Mouse (Mus musculus) colon, adult 2 months (tissue): ENCODE data around the gene Dhdh. TPM values are rescaled to one million over a fixed set of nuclear protein-coding genes. Genes with fewer than 3 reads are reported as not detected.

Experiments
- polyA plus RNA-seq: library from polyadenylated mRNA; depleted of rRNA; stranded (reverse); fragments of >200 nt; gene quantifications from 2 replicates; pipeline ENCODE4 v1.2.3, GENCODE M21; 2012; rRNA removed

Gene Dhdh
- 0.93 and 0.98 TPM in 2 replicates for polyA plus RNA-seq

DNA sequence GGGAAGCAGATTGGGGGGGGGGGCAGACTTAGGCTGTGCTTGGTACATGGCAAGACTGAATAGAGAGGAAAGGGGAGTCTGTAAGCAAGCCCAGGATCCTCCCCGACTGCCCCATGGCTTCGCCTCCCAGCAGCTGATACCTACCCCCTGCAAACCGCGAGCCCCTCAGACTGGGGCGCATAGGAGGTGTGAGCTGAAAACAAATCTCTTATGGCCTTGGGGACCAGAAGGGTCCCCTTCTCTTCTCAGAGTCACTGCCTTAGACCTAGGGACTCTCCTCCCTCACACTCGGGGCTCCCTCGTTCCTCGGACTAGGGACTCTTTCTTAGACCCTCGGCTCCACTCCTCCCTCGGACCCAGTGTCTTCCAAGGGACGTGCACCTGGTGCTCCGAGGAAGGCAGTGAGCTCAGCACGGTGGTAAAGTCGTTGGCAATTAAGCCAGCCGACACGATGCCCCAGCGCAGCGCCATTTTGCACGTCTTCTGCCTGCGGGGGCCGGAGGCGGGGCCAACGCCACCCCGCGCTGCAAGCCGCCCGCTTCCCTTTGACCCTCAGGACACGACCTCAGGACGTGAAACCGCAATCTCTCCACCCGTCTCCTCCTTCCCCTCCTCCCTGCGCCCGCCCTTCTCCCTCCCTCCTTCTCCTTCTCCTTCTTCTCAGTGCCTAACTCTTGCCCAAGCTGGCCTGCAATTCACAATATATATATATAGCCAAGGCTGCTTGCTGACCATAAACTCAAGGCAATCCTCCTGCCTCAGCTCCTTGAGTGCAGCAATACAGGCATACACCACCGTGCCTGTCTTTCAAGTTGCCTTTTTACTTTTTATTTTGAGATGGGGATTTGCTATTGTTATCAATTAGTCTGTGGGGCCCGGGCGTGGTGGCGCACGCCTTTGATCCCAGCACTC lies at the start of gene Dhdh:
Gene Dhdh, minus strand, starts transcription at position 513 of the 912 bp plus-strand sequence.

DNA sequence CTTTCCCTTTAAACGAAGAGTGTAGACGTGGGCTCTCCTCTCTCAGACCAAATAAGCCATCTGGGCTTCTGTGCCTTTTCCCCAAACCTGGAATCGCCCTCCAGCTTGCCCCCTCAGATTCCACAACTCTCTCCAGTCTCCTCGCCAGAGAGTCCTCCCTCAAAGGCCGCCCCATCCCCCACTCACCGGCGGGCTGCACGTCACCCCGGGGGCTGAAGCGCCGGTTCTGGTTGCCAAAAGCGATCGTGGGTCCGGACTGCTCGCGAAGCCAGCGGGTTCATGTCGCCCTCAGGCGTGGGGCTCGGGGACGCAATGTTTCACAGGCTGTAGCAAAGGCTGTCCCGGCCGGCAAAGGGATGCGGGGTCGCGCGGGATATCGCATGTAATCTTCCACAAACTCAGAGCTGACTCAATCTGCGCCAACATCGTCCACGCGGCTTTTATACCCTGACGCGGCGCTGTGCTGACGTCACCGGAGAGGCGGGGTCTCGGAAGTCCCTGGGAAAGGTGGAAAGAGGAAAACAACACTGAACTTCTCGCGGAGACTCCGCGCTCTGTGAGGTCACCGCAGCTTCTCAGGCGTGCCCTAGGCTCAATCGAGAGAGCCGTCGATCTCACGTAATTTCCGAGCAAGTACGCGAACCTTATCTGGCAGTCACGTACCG lies 37.3 kb upstream of the Dhdh start, which contains the start of the genes Ppp1r15a and Plekha4:
Gene Ppp1r15a, minus strand, starts transcription at position 460 of the 665 bp plus-strand sequence.
Gene Plekha4, plus strand, starts transcription at position 522 of the 665 bp plus-strand sequence.

DNA sequence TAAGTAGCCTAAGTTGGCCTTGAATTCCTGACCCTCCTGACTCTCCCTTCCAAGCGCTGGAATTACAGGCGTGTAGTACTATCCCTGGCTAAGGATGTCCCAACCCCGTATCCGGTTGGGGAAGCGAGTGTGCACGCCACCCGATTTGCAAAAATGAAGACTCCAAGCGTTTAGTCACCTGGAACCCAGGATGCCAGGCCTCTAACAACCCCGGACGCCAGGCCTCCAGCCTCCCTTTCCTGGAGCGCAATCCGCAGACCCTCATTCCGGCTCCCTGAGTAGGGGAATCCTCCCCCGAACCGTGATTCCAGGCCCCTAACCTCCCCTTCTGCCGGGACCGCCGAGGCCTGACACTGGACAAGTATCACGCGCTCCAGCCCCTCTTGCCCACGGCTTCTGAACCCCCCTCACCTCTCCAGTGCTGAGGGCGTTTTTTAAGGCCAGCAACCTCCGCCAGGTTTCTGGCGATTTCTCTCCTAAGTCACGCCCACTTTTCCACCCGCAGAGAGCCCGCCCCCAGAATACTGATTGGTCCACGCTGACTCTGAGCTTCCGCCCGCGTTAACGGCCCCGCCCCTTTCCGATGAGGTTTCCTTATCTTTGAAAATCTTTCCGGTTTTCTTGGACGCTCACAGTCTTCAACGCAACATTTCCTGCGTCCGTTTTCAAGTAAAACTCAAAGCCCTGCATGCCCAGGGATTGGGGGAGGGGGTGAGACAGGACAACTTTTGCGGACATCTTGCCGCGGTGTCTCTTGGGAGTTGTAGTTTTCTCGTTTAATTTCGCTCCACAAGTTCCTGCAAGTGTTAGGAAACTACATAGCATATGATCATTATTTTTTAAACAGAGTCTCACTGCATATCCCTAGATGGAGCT lies 21.5 kb upstream of the Dhdh start, which contains the start of gene Nucb1:
Gene Nucb1, minus strand, starts transcription at position 495 of the 876 bp plus-strand sequence.

DNA sequence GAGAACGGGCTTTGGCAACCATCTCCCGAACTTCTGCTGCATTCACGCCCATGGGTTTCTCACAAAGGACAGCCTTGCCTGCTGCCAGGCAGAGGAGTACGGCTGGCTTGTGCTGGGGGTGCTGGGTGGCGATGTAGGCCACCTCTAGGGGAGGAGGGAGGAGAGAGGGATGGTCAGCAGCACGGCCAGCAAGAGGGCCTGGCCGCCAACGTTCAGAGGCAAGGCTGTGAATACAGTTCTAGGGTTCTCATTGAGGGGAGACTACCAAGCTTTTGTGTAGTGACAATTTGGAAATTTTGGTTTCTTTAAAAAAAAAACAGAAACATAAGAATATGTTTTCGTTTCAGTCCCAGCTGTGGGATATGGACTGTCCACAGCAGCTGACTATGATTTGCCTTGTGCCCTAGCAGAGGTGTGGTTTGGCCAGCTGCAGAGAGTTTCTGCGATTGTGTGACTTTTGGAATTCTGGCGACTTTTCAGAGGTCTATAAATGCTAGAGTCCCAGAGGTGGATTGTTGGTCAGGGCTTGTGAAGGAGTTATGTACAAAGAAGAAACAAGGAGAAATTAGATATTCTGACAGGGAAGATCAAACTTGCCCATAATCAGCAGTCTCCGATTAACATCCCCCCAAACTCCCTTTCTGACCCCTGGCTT lies 1.7 kb downstream of the Dhdh start, which contains the start of gene Gm45808:
Gene Gm45808, minus strand, starts transcription at position 51 of the 655 bp plus-strand sequence.

DNA sequence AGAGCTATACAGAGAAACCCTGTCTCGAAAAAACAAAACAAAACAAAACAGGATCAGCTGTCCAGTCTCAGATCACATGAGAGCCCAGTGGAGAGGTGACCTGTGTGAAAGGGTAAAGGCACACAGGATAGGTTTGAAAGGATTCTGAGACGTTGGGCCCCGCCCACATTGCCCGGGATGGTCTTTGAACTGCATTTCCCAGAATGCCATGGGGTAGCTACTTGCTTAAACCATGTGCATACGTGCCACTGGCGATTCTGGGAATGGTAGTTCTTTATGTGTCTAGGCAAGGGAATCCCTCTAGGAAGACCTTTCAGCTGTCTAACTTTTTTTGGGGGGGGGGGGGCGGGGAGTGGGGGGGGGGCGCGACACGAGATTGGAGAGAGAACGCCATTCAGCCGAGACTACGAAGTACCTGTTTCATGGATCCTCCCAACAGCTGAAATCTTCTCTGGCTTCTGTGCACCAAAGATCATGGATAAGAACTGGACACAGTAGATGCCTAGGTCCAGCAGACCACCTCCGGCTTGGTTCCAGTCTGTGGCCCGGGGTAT lies 7.2 kb downstream of the Dhdh start, which contains the start of gene Tulp2:
Gene Tulp2, plus strand, starts transcription at position 504 of the 554 bp plus-strand sequence.

DNA sequence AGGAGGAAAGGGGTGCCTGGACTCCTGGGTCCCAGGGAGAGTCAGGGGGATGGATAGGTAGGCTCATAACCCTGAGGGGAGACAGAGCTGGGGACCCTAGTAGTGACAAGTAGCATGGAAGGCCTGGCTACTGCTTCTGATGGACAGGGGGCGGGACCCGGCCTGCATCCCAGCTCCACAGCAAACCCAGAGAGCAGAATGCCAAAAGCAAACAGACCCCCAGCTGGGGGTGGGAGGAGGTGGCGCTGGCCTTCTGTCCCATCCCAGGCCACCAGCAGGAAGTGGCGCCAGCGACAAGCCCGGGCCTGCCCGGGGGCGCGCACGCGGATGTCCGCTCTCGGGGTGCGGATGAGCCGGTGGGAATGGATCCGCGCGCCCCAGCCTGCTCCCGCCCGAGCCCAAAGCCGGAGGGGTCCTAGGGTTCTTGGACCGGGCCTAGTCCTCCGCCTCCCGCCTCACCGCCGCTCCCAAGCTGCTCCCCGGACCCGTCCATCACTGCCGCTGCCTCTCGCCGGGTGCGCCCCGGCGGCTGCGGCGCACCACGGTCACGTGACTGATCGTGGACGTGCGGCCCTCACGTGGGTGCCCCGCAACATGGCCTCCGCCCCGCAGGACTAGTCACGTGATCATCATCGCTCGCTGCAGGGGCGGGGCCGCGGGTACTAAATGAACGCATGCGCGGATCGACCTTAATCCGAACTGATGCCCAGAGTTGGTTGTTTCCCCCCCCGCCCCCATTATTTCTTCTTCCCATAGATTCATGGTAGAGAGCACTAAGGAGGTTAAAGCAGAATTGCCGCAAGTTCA lies 22.1 kb downstream of the Dhdh start, which contains the start of gene Bax:
Gene Bax, minus strand, starts transcription at position 616 of the 807 bp plus-strand sequence.

DNA sequence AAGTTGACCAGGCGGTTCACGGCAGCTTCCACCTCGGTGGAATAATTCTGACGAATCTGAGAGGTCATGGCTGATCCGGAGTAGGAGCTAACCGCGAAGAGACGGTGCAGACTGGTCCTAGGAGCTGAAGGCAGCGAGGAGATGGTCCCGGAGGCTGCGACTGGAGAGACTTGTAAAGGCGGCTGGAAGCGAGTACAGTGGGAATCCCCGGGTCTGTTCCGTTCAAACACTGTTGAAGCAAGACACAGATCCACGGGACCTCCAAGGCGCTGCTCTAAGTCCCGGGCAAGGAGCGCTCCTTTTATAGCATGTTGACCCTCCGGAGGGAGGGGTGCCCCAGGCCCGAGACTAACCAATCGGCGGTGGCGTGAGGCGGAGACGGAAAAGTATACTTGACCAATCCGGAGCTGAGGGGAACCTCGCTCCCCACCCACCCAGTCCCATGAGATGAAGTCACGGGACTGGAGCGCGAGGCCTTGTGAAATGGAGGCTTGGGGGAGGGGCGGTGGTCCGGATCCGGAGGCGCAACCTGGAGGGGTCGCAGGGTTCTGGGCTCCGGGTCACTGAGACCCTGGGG lies 29.0 kb downstream of the Dhdh start, which contains the start of gene Ftl1:
Gene Ftl1, minus strand, starts transcription at position 321 of the 577 bp plus-strand sequence.

DNA sequence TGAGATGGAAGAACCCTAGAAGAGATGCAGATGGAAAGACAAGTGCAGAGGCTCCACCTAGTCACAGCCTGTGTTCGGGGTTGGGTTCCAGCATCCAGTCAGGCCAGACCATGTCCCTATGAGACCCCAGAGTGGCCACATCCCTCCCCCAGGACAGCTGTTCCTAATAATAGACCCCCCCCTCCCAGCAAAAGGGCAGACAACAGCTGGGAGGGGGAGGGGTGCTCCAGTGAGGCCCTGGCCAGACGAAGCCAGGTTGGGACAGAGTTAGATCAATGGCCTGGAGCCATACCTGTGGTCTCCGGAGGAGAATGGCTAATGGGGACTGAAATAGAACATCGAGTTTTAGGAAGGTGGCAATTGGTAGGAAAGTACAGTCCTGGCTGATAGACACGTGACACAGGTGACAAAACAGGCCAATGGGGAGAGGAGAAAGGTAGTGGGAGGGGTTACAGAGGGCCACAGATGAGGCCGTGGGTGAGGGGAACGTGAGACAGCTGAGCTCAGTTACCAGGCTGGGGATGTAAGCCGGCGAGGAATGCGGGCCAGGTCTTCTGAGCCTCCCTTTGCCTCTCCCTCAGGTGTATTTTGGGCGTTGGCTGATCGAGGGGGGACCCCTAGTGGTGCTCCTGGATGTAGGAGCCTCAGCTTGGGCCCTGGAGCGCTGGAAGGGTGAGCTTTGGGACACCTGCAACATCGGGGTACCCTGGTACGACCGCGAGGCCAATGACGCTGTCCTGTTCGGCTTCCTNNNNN lies 50.9 kb downstream of the Dhdh start, which contains the start of gene Ruvbl2:
Gene Ruvbl2, minus strand, starts transcription at position 576 of the 756 bp plus-strand sequence.

DNA sequence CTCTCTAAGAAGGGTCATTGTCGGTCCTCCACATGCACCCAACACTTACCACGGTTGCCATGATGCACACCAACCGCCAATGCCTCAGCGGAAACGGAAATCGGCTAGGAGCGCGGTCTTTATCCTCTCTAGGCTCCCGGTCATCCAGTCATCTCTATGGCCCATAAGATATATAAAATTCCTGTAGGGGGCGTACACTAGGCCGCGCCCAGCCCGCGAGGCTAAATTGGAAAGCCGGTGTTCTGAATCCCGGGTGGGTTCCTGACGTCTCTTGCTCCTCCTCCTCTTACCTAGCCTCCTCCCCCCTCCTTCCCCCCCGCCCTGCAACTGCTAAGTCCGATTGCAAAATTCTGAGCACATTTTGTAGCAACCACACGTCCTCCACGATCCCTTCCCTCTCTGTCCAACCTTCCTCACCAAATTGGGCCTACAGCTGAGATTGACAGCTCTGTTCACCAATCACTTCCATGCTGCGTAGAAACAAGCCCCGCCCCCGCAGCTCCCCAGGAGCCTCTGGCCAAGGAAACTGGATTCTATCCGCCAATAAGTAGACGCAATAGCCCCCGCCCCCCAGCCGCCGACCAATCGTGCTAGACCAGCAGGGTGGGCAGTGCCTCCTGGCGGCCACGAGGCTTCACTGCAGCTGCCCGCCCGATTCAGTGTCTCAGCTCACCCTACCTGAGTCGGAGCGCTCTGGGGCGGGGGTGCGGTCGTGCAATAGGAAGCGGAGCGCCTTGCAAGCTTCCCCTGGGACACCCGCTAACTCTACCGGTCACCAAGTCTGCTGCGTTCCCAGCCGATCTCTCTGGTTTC lies 54.2 kb downstream of the Dhdh start, which contains the start of gene Gys1:
Gene Gys1, plus strand, starts transcription at position 642 of the 813 bp plus-strand sequence.

Other genes starting within 250 kb of the Dhdh start
- gene Cd37, start 249.7 kb downstream of the Dhdh start, polyA plus RNA-seq: 34.3 and 38.4 TPM in 2 replicates
- gene Slc6a16, start 247.7 kb downstream of the Dhdh start, polyA plus RNA-seq: not detected in 2 replicates
- not detected in 2 replicates for gene Slc6a21, start 211.3 kb downstream of the Dhdh start, polyA plus RNA-seq
- 204 and 260 TPM in 2 replicates for gene Trpm4, start 155.0 kb downstream of the Dhdh start, polyA plus RNA-seq
- gene Hrc, start 153.5 kb downstream of the Dhdh start, polyA plus RNA-seq: 0.21 and 0.75 TPM in 2 replicates
- gene Ppfia3, start 121.8 kb downstream of the Dhdh start, polyA plus RNA-seq: 103 and 110 TPM in 2 replicates
- 4.7 and 8.2 TPM in 2 replicates for gene Lin7b, start 118.2 kb downstream of the Dhdh start, polyA plus RNA-seq
- 207 and 209 TPM in 2 replicates for gene Snrnp70, start 93.1 kb downstream of the Dhdh start, polyA plus RNA-seq
- 0.08 and 0.09 TPM in 2 replicates for gene Kcna7, start 83.2 kb downstream of the Dhdh start, polyA plus RNA-seq
- 0.21 and 0.22 TPM in 2 replicates for gene Ntf5, start 75.1 kb downstream of the Dhdh start, polyA plus RNA-seq
- gene Lhb, start 68.0 kb downstream of the Dhdh start, polyA plus RNA-seq: not detected in 2 replicates
- 33.2 and 35.8 TPM in 2 replicates for gene Gys1, start 54.0 kb downstream of the Dhdh start, polyA plus RNA-seq
- gene Ruvbl2, start 50.7 kb downstream of the Dhdh start, polyA plus RNA-seq: 65.6 and 70.4 TPM in 2 replicates
- 2,990 and 3,309 TPM in 2 replicates for gene Ftl1, start 28.9 kb downstream of the Dhdh start, polyA plus RNA-seq
- gene Bax, start 21.9 kb downstream of the Dhdh start, polyA plus RNA-seq: 109 and 142 TPM in 2 replicates
- 0.12 and 0.19 TPM in 2 replicates for gene Tulp2, start 6.9 kb downstream of the Dhdh start, polyA plus RNA-seq
- gene Gm45808, start 2.0 kb downstream of the Dhdh start, polyA plus RNA-seq: 0.57 TPM in 1 of 2 replicates, not detected in the other
- gene Nucb1, start 21.6 kb upstream of the Dhdh start, polyA plus RNA-seq: 833 and 896 TPM in 2 replicates
- gene Ppp1r15a, start 37.5 kb upstream of the Dhdh start, polyA plus RNA-seq: 27.9 and 31.0 TPM in 2 replicates
- 9.0 and 9.3 TPM in 2 replicates for gene Plekha4, start 37.5 kb upstream of the Dhdh start, polyA plus RNA-seq
- 4.5 and 7.4 TPM in 2 replicates for gene Hsd17b14, start 66.1 kb upstream of the Dhdh start, polyA plus RNA-seq
- 55.8 and 58.0 TPM in 2 replicates for gene Bcat2, start 81.3 kb upstream of the Dhdh start, polyA plus RNA-seq
- gene Fgf21, start 126.7 kb upstream of the Dhdh start, polyA plus RNA-seq: 0.16 and 0.57 TPM in 2 replicates
- 1.8 and 2.4 TPM in 2 replicates for gene Fut1, start 128.5 kb upstream of the Dhdh start, polyA plus RNA-seq
- gene Izumo1, start 133.0 kb upstream of the Dhdh start, polyA plus RNA-seq: 0.23 and 0.32 TPM in 2 replicates
- 8.1 and 12.7 TPM in 2 replicates for gene Rasip1, start 138.7 kb upstream of the Dhdh start, polyA plus RNA-seq
- gene Mamstr, start 151.2 kb upstream of the Dhdh start, polyA plus RNA-seq: 1.3 and 2.5 TPM in 2 replicates
- 145 and 187 TPM in 2 replicates for gene Fut2, start 177.6 kb upstream of the Dhdh start, polyA plus RNA-seq
- 5.1 and 17.7 TPM in 2 replicates for gene Ntn5, start 195.2 kb upstream of the Dhdh start, polyA plus RNA-seq
- gene Sec1, start 205.6 kb upstream of the Dhdh start, polyA plus RNA-seq: 0.63 and 0.67 TPM in 2 replicates
- 9.5 and 19.2 TPM in 2 replicates for gene Car11, start 211.0 kb upstream of the Dhdh start, polyA plus RNA-seq
- 29.4 and 35.9 TPM in 2 replicates for gene Dbp, start 216.3 kb upstream of the Dhdh start, polyA plus RNA-seq
- gene Rpl18, start 226.7 kb upstream of the Dhdh start, polyA plus RNA-seq: 2,262 and 2,660 TPM in 2 replicates
- 113 and 134 TPM in 2 replicates for gene Sphk2, start 229.2 kb upstream of the Dhdh start, polyA plus RNA-seq
- 572 and 657 TPM in 2 replicates for gene Fam83e, start 232.4 kb upstream of the Dhdh start, polyA plus RNA-seq
- 0.24 and 0.36 TPM in 2 replicates for gene Spaca4, start 237.0 kb upstream of the Dhdh start, polyA plus RNA-seq